Mouse (Mus musculus) ES-E14 (cell line): ENCODE data around the gene Cisd1. TPM values are rescaled to one million over a fixed set of nuclear protein-coding genes. Genes with fewer than 3 reads are reported as not detected.

Source experiments
- DNase-seq: peaks from one replicate; pipeline ENCODE4 v3.0.0-alpha.2; 2013; ENCODE audit warnings: low read depth, low spot score
- H3K27ac ChIP-seq: 2 replicates; pipeline ENCODE4 v1.5.1; 2012; ENCODE audit warnings: low read depth, mild to moderate bottlenecking, low read length, moderate library complexity, mixed read lengths; ENCODE audit not compliant: poor library complexity, insufficient read depth, severe bottlenecking
- H3K36me3 ChIP-seq: 2 replicates; pipeline ENCODE4 v1.6.1; 2012; ENCODE audit warnings: mild to moderate bottlenecking, low read length, moderate library complexity, mixed read lengths; ENCODE audit not compliant: control insufficient read depth, poor library complexity, insufficient read depth, severe bottlenecking
- H3K4me1 ChIP-seq, 2 experiments: fragments of 150-350 bp in 1 of 2; sonication (generic) in 1 of 2; 2 replicates each; pipeline ENCODE4 v1.6.1; 2012; ENCODE audit warnings: low read length in 2 of 2, mild to moderate bottlenecking in 1 of 2, mixed read lengths in 1 of 2; ENCODE audit not compliant: control insufficient read depth in 2 of 2, insufficient read depth in 2 of 2, poor library complexity in 1 of 2
- H3K4me3 ChIP-seq, 2 experiments: fragments of 150-350 bp in 1 of 2; sonication (generic) in 1 of 2; 2 replicates each; pipeline ENCODE4 v1.5.1; 2012; ENCODE audit warnings: low read length in 2 of 2, low read depth in 1 of 2, mild to moderate bottlenecking in 1 of 2, mixed read lengths in 1 of 2; ENCODE audit not compliant: insufficient read depth in 1 of 2, poor library complexity in 1 of 2, severe bottlenecking in 1 of 2
- H3K9ac ChIP-seq: 2 replicates; pipeline ENCODE4 v1.6.1; 2012; ENCODE audit warnings: low read depth, mild to moderate bottlenecking, low read length, mixed read lengths; ENCODE audit not compliant: poor library complexity, insufficient read depth, severe bottlenecking
- H3K9me3 ChIP-seq: fragments of 150-350 bp; sonication (generic); 2 replicates; pipeline ENCODE4 v1.6.1; 2012; ENCODE audit warnings: low read depth, mild to moderate bottlenecking, low read length; ENCODE audit not compliant: control insufficient read depth, insufficient read depth
- CHD2 ChIP-seq: IDR thresholded peaks from 2 replicates; pipeline ENCODE4 v1.6.1; 2014; ENCODE audit warnings: mild to moderate bottlenecking, low read depth, low read length, inconsistent platforms
- HCFC1 ChIP-seq: IDR thresholded peaks from 2 replicates; pipeline ENCODE4 v1.6.1; 2012; ENCODE audit warnings: low read length, inconsistent platforms, borderline replicate concordance; ENCODE audit not compliant: insufficient read depth
- MAFK ChIP-seq: IDR thresholded peaks from 2 replicates; pipeline ENCODE4 v1.6.1; 2014; ENCODE audit warnings: mild to moderate bottlenecking, low read depth, low read length, inconsistent platforms; ENCODE audit not compliant: insufficient read depth
- ZC3H11A ChIP-seq: IDR thresholded peaks from 2 replicates; pipeline ENCODE4 v1.6.1; 2012; ENCODE audit warnings: low read depth, mild to moderate bottlenecking, inconsistent platforms, low read length, borderline replicate concordance
- ZNF384 ChIP-seq: IDR thresholded peaks from 2 replicates; pipeline ENCODE4 v1.6.1; 2012; ENCODE audit warnings: low read depth, low read length, inconsistent platforms
- in situ Hi-C, 2 experiments: fragments of 600-800 bp; cut with MboI; formaldehyde crosslinking; loops; one replicate each; pipeline ENCODE4 v1.15.1; 2025; ENCODE audit warnings: low sequenced_read_pairs in 2 of 2, inconsistent platforms in 1 of 2; ENCODE audit not compliant: unreplicated experiment in 2 of 2
- total RNA-seq: library from RNA; depleted of rRNA; stranded (reverse); fragments of 300-350 nt; gene quantifications from 2 replicates; pipeline ENCODE4 v1.2.3, GENCODE M21; 2012

Cisd1 gene
- total RNA-seq, 1 experiment = 158 TPM

DNA sequence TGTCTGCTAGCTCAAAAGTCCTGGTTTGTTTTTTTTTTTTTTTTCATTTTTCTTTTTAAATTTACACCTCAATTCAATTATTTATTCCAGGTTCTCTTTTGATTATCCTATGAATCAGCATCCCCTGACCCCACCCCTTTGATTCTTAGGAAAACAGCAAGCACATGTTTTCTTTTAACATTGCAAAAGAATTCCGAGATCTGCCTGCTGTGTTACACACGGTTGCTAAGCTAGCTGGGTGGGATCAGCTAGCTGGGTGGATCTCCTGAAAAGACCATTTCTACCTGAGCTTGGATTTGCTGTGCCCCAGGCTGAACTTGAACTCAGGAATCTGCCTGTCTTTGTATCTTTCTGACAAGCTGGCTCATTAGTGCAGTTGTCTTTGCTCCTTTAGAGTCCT is 1.4 kb upstream of the Cisd1 start:
- Histone ChIP-seq H3K36me3 (peaks cover 8% of the 10 kb centered on the region; the same call in 1 of the 2 replicates), H3K9ac (no peak overlapping the region; the same call in 1 of the 2 replicates), H3K9me3 (no peaks in the 10 kb centered on the region), H3K27ac (peak overlapping the region; percentile 97; the same call in 1 of the 2 replicates), H3K4me1 (peaks cover 3 to 7% of the 10 kb centered on the region in 2 experiments; a peak in 3 of 4 replicates), H3K4me3 (no peak overlapping the region)
- no peak for TF ChIP-seq MAFK
- TF ChIP-seq ZNF384 = 0 out of 2 replicates have a peak, but pooled peaks have one; percentile 16
- TF ChIP-seq HCFC1 = no peak
- DNase-seq = no peak
- in situ Hi-C loops = no loop called here

DNA sequence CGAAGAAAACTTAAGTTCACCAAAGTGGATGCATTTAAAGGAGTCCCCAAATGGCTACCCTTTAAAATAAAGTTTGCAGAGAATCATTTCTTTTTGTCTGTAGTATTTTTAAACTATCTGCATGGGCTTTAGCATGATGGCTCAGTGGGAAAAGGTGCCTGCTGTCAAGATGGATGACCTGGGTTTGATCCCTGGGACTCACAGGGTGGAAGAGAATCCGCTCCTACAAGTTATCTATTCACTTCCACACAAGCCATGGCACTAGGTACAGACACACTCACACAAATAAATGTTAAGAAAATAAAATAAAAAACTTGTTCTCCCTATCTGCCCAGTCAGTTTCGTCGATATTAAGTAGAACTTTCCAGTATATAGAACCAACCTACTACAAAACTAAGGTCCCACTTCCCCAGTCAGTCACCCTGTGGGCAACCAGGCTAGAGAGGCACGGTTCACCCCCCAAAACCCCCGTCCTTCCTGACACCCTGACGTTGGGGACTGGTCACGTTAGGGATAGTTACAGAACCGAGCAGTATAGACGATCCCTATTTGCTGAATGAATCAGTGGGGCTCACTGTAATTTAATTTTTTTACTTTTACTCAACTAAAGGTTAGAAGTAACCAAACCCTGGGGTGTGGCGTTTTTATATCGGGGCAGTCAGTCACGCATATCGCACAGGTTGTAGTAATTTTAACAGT is 1.0 kb downstream of the Cisd1 start:
- DNase-seq = no peak
- no peak overlapping the region for H3K27ac ChIP-seq
- peaks cover 3% of the 10 kb centered on the region; the same call in 1 of the 2 replicates for H3K36me3 ChIP-seq

DNA sequence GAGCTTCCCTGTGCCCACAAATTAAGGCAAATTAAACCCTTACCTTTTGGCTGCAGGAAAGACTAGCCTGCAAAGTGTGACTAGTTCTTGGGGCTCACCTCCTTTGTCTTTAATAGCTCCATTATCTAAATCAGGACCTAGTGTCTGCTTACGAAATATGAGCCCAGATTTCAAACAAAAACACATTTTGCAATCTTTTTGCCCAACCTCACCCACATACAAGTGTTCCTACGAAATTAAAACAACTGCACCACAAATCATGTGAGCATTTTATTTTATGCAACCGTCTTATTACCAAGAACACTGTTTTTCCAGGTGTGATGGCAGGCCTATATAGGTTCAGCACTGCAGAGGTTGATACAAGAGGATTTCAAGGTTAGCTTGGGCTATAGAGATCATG is 1.6 kb downstream of the Cisd1 start:
- Histone ChIP-seq H3K36me3 (peaks cover 3% of the 10 kb centered on the region; the same call in 1 of the 2 replicates), H3K27ac (no peak overlapping the region), H3K4me3 (no peak overlapping the region), H3K9me3 (no peaks in the 10 kb centered on the region), H3K9ac (no peak overlapping the region), H3K4me1 (peaks cover 0 to 17% of the 10 kb centered on the region in 2 experiments; a peak in 3 of 4 replicates)
- in situ Hi-C loops = no loop called here
- DNase-seq = no peak
- TF ChIP-seq HCFC1 (no peak), CHD2 (no peak), ZNF384 (no peak), MAFK (no peak), ZC3H11A (no peak)

More for the DNA sequence above, 1.0 kb downstream of the Cisd1 start:
- H3K4me3 ChIP-seq = peak overlapping the region; percentile 92
- TF ChIP-seq ZC3H11A (no peak), CHD2 (no peak), ZNF384 (no peak), MAFK (no peak), HCFC1 (no peak)
- peak overlapping the region; percentile 93 for H3K9ac ChIP-seq
- in situ Hi-C loops = no loop called here
- H3K4me1 ChIP-seq = peaks cover 0 to 17% of the 10 kb centered on the region in 2 experiments; a peak in 3 of 4 replicates
- H3K9me3 ChIP-seq = no peaks in the 10 kb centered on the region

DNA sequence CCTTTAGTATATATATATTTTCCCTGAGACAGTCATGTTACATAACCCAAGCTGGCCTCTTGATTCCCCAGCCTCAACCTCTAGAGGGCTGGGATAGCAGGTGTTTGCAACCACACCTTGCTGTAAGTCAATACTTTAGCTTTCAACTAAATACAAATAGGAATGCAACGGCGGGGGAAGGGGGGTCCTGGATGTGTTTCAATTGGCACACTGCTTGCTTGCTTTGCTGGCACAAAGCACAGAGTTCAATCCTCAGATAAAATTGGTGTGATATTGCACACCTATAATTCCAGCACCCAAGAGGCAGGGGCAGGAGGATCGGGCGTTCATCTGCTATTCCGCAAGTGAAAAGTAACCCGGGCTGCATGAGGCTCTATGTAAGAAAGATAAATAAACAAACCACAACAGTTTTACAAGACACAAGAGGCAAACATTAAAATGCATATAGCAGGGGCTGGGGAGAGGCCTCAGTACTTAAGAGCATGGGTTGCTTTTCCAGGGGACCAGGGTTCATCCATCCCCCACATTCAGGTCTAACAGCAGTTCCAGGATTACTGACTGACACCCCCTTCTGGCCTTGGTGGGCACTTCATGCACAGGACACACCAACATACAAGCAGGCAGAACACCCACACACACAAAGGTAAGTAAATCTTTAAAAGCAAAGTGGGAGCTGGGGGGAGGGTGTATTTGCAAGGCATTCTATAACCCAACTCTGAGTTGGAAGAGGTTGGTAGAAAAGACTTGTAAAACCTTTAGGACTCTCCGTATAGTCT is 2.5 kb downstream of the Cisd1 start:
- TF ChIP-seq ZNF384 = no peak
- no peak for TF ChIP-seq MAFK
- TF ChIP-seq ZC3H11A = no peak
- TF ChIP-seq CHD2 = no peak
- TF ChIP-seq HCFC1 = no peak
- H3K9ac ChIP-seq = no peak overlapping the region
- in situ Hi-C loops = no loop called here
- no peak for DNase-seq
- H3K9me3 ChIP-seq = no peaks in the 10 kb centered on the region
- H3K27ac ChIP-seq = no peak overlapping the region
- H3K4me1 ChIP-seq = peaks cover 0 to 17% of the 10 kb centered on the region in 2 experiments; a peak in 3 of 4 replicates
- peaks cover 3% of the 10 kb centered on the region; the same call in 1 of the 2 replicates for H3K36me3 ChIP-seq
- H3K4me3 ChIP-seq = no peak overlapping the region
